Mouse (Mus musculus): ENCODE data around the gene Tmem150c.

Tmem150c gene

GRCm38 (mm10) chr5:100083953-100084562 is 75.5 kb downstream of the Tmem150c start:
- peaks cover 15% of the 10 kb centered on the region for H3K27me3 ChIP-seq (ENCODE audit: insufficient read depth, low read length)
- H3K4me1 ChIP-seq (replicated peaks; ENCODE audit: low read depth, low read length), result peaks cover 10% of the 10 kb centered on the region
- TF ChIP-seq NANOG (IDR thresholded peaks at IDR 0.05; ENCODE audit: borderline replicate concordance, low read length), result no peak
- H3K36me3 ChIP-seq (ENCODE audit: insufficient read depth, low read length), result no peaks in the 10 kb centered on the region
- no peaks in the 10 kb centered on the region for H3K9me3 ChIP-seq (ENCODE audit: low read length)
- no peak overlapping the region for H3K4me3 ChIP-seq (replicated peaks; ENCODE audit: low read length)

GRCm38 (mm10) chr5:100082006-100082405 is 77.6 kb downstream of the Tmem150c start:
- TF ChIP-seq POU5F1 (IDR thresholded peaks at IDR 0.05; ENCODE audit: borderline replicate concordance, low read length) (no peak), CTCF (conservative IDR thresholded peaks at IDR 0.05; ENCODE audit: low read length) (no peak), NANOG (IDR thresholded peaks at IDR 0.05; ENCODE audit: borderline replicate concordance, low read length) (no peak)
- Histone ChIP-seq H3K4me3 (replicated peaks; ENCODE audit: low read length) (no peak overlapping the region), H3K9me3 (ENCODE audit: low read length) (no peaks in the 10 kb centered on the region), H3K4me1 (replicated peaks; ENCODE audit: low read depth, low read length) (peaks cover 21% of the 10 kb centered on the region), H3K36me3 (ENCODE audit: insufficient read depth, low read length) (no peaks in the 10 kb centered on the region), H3K27me3 (ENCODE audit: insufficient read depth, low read length) (peaks cover 15% of the 10 kb centered on the region)

- Histone ChIP-seq H3K36me3 (ENCODE audit: insufficient read depth, low read length) (peaks cover 16% of the 10 kb centered on the region), H3K9me3 (ENCODE audit: low read length) (no peaks in the 10 kb centered on the region), H3K4me3 (replicated peaks; ENCODE audit: low read length) (peak overlapping the region; percentile 73; the same call in 1 of the 2 replicates), H3K27me3 (ENCODE audit: insufficient read depth, low read length) (peaks cover 15% of the 10 kb centered on the region), H3K4me1 (replicated peaks; ENCODE audit: low read depth, low read length) (peaks cover 21% of the 10 kb centered on the region)
- no peak for TF ChIP-seq CTCF (conservative IDR thresholded peaks at IDR 0.05; ENCODE audit: low read length)
Measured at GRCm38 (mm10) chr5:100079931-100080275, 79.7 kb downstream of the Tmem150c start.

GRCm38 (mm10) chr5:100079040-100079930 is 80.3 kb downstream of the Tmem150c start:
- H3K4me3 ChIP-seq (replicated peaks; ENCODE audit: low read length), result peak overlapping the region; percentile 73
- peaks cover 19% of the 10 kb centered on the region for H3K36me3 ChIP-seq (ENCODE audit: insufficient read depth, low read length)
- no peak for TF ChIP-seq CTCF (conservative IDR thresholded peaks at IDR 0.05; ENCODE audit: low read length)
- TF ChIP-seq POU5F1 (IDR thresholded peaks at IDR 0.05; ENCODE audit: borderline replicate concordance, low read length), result no peak
- TF ChIP-seq NANOG (IDR thresholded peaks at IDR 0.05; ENCODE audit: borderline replicate concordance, low read length), result no peak
- H3K9me3 ChIP-seq (ENCODE audit: low read length), result no peaks in the 10 kb centered on the region
- H3K27me3 ChIP-seq (ENCODE audit: insufficient read depth, low read length), result peaks cover 15% of the 10 kb centered on the region
- peaks cover 21% of the 10 kb centered on the region for H3K4me1 ChIP-seq (replicated peaks; ENCODE audit: low read depth, low read length)

DNA sequence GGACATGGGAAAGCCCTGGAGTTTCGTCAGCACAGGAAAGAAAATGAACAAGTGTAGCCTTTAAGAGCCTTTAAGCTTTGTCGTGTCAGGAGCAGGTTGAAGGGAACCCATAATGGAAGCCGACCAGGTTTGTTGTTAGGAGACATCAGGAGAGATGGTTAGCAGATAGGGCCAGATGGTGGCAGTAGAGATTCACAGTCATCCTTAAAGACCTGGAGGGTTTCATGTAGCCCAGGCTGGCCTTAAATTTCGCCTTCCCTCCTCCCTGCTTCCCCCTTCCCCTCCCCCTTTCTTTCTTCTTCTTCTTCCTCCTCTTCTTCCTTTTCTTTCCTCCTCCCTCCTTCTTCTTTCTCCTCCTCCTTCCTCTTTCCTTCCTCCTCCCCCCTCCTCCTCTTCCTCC is 85.0 kb downstream of the Tmem150c start:
- no peak for TF ChIP-seq POU5F1 (IDR thresholded peaks at IDR 0.05; ENCODE audit: borderline replicate concordance, low read length)
- TF ChIP-seq CTCF (conservative IDR thresholded peaks at IDR 0.05; ENCODE audit: low read length), result peak; percentile 18; the same call in 1 of the 2 replicates
- Histone ChIP-seq H3K4me1 (replicated peaks; ENCODE audit: low read depth, low read length) (peaks cover 32% of the 10 kb centered on the region), H3K27me3 (ENCODE audit: insufficient read depth, low read length) (no peaks in the 10 kb centered on the region), H3K36me3 (ENCODE audit: insufficient read depth, low read length) (peaks cover 62% of the 10 kb centered on the region), H3K9me3 (ENCODE audit: low read length) (no peaks in the 10 kb centered on the region), H3K4me3 (replicated peaks; ENCODE audit: low read length) (no peak overlapping the region)

DNA sequence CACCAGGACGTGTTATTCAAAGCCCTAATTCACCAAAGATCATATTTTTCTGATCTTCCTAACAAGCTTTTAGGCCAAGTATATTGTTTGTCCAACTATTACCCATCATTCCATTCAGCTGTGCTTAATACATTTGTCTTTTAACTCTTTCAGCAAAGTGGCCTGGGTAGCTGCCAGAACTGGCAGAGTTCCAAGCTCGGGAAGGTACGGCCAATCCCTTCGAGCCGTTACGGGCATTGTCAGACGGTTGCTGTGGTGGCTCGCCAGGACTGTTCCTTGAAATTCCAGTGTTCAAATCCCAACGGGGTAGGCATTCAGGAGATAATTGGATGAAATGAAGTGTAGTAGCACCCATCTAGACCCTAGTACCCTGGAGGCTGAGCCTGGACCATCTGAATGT is 87.1 kb downstream of the Tmem150c start:
- Histone ChIP-seq H3K9me3 (ENCODE audit: low read length) (no peaks in the 10 kb centered on the region), H3K4me3 (replicated peaks; ENCODE audit: low read length) (no peak overlapping the region), H3K27me3 (ENCODE audit: insufficient read depth, low read length) (no peaks in the 10 kb centered on the region), H3K36me3 (ENCODE audit: insufficient read depth, low read length) (peaks cover 82% of the 10 kb centered on the region), H3K4me1 (replicated peaks; ENCODE audit: low read depth, low read length) (peaks cover 17% of the 10 kb centered on the region)
- TF ChIP-seq NANOG (IDR thresholded peaks at IDR 0.05; ENCODE audit: borderline replicate concordance, low read length) (no peak), CTCF (conservative IDR thresholded peaks at IDR 0.05; ENCODE audit: low read length) (no peak), POU5F1 (IDR thresholded peaks at IDR 0.05; ENCODE audit: borderline replicate concordance, low read length) (no peak)

GRCm38 (mm10) chr5:100071541-100071940 is 88.1 kb downstream of the Tmem150c start:
- H3K4me1 ChIP-seq (replicated peaks; ENCODE audit: low read depth, low read length), result peaks cover 24% of the 10 kb centered on the region
- no peaks in the 10 kb centered on the region for H3K27me3 ChIP-seq (ENCODE audit: insufficient read depth, low read length)
- peaks cover 92% of the 10 kb centered on the region for H3K36me3 ChIP-seq (ENCODE audit: insufficient read depth, low read length)
- no peaks in the 10 kb centered on the region for H3K9me3 ChIP-seq (ENCODE audit: low read length)
- H3K4me3 ChIP-seq (replicated peaks; ENCODE audit: low read length), result no peak overlapping the region
- no peak for TF ChIP-seq POU5F1 (IDR thresholded peaks at IDR 0.05; ENCODE audit: borderline replicate concordance, low read length)
- TF ChIP-seq CTCF (conservative IDR thresholded peaks at IDR 0.05; ENCODE audit: low read length), result no peak
- TF ChIP-seq NANOG (IDR thresholded peaks at IDR 0.05; ENCODE audit: borderline replicate concordance, low read length), result no peak

DNA sequence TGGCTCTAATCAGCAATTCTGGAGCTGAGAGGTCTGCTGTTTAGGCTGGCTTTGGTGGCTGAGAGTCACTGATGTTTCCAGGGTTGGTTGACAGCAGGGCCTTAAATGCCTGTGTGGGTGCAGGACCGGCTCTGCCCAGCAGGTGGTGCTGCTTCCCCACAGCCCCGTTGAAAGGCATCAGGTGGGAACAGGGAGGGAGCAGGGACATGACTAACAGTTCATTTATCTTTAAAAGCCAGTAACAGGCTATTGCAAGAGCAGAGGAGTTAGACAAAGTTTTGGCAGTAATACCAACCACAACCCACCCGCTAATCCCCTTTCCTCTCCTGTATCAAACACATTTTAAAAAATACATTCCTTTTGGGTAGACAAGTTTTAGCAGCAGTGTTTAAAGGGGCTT is 89.4 kb downstream of the Tmem150c start:
- TF ChIP-seq CTCF (conservative IDR thresholded peaks at IDR 0.05; ENCODE audit: low read length) (peak; percentile 86), NANOG (IDR thresholded peaks at IDR 0.05; ENCODE audit: borderline replicate concordance, low read length) (no peak)
- H3K4me1 ChIP-seq (replicated peaks; ENCODE audit: low read depth, low read length), result peaks cover 28% of the 10 kb centered on the region

DNA sequence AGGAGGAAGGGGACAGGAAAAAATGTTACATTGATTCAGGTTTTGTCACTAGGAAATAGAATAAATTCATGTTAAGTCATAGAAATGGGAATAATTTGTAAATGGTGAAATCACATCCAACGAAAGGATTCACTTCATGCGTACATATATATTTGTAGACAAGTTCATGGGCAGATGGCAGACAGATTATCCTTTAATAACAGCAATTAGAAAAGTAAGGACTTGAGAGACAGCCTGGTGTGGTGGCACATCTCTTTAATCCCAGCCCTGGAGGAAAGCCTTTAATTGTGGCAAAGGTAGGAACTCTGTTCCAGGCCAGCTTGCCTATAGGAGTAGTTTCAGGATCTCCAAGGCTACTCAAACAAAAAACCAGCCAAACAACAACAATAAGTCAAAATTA is 90.1 kb downstream of the Tmem150c start:
- Histone ChIP-seq H3K4me1 (replicated peaks; ENCODE audit: low read depth, low read length) (peaks cover 32% of the 10 kb centered on the region), H3K4me3 (replicated peaks; ENCODE audit: low read length) (no peak overlapping the region), H3K27me3 (ENCODE audit: insufficient read depth, low read length) (no peaks in the 10 kb centered on the region), H3K9me3 (ENCODE audit: low read length) (no peaks in the 10 kb centered on the region), H3K36me3 (ENCODE audit: insufficient read depth, low read length) (peaks cover 95% of the 10 kb centered on the region)
- no peak for TF ChIP-seq CTCF (conservative IDR thresholded peaks at IDR 0.05; ENCODE audit: low read length)
- TF ChIP-seq NANOG (IDR thresholded peaks at IDR 0.05; ENCODE audit: borderline replicate concordance, low read length), result no peak
- no peak for TF ChIP-seq POU5F1 (IDR thresholded peaks at IDR 0.05; ENCODE audit: borderline replicate concordance, low read length)

More for the DNA sequence above, 89.4 kb downstream of the Tmem150c start:
- Histone ChIP-seq H3K27me3 (ENCODE audit: insufficient read depth, low read length) (no peaks in the 10 kb centered on the region), H3K9me3 (ENCODE audit: low read length) (no peaks in the 10 kb centered on the region), H3K4me3 (replicated peaks; ENCODE audit: low read length) (no peak overlapping the region), H3K36me3 (ENCODE audit: insufficient read depth, low read length) (peaks cover 93% of the 10 kb centered on the region)
